Mouse (Mus musculus) B cell, adult 62 days (primary cell): ENCODE data around the gene L2hgdh. TPM values are rescaled to one million over a fixed set of nuclear protein-coding genes. Genes with fewer than 3 reads are reported as not detected.

Experiments
- total RNA-seq: library from RNA; stranded (reverse); gene quantifications from 4 replicates; pipeline ENCODE4 v1.2.4, GENCODE M21; 2023

L2hgdh gene
- 7.3 to 10.5 TPM (median 9.0 TPM) in 4 replicates for total RNA-seq

GRCm38 (mm10) chr12:69724711-69725460 is at the start of gene L2hgdh, which contains the start of gene Atp5s:
Gene L2hgdh, minus strand, starts transcription at chr12:69724873.
Gene Atp5s, plus strand, starts transcription at chr12:69724950.

GRCm38 (mm10) chr12:69681566-69682061 is 43.1 kb downstream of the L2hgdh start, which contains the start of gene Sos2:
Gene Sos2, minus strand, starts transcription at chr12:69681852.

Other genes with a start within 250 kb of the L2hgdh start
- 8.7 to 16.2 TPM (median 12.8 TPM) in 4 replicates for gene Vcpkmt, start 141.8 kb downstream of the L2hgdh start, total RNA-seq
- gene Sos2, start 43.0 kb downstream of the L2hgdh start, total RNA-seq, result 31.3 to 37.5 TPM (median 32.5 TPM) in 4 replicates
- 7.3 to 10.8 TPM (median 9.8 TPM) in 4 replicates for gene Atp5s, start 77 bp upstream of the L2hgdh start, total RNA-seq
- gene Cdkl1, start 66.4 kb upstream of the L2hgdh start, total RNA-seq, result 12.5 to 16.9 TPM (median 15.6 TPM) in 4 replicates
- gene Atl1, start 167.7 kb upstream of the L2hgdh start, total RNA-seq, result 2.9 to 4.8 TPM (median 3.6 TPM) in 4 replicates
- 58.2 to 65.4 TPM (median 61.9 TPM) in 4 replicates for gene Map4k5, start 168.3 kb upstream of the L2hgdh start, total RNA-seq